Mouse (Mus musculus) megakaryocyte, embryonic 14.5 days (primary cell): ENCODE data around the gene Ptprz1.

Experiments used
- FLI1 ChIP-seq: IDR thresholded peaks from 2 replicates; pipeline ENCODE4 v1.6.1; 2012; ENCODE audit warnings: low read length, inconsistent platforms, mixed read lengths
- GATA1 ChIP-seq: IDR thresholded peaks from 3 replicates; pipeline ENCODE4 v1.6.1; 2012; ENCODE audit warnings: mixed read lengths, low read length, inconsistent platforms, borderline replicate concordance

GRCm38 (mm10) chr6:22944191-22944590, 68.9 kb downstream of the Ptprz1 start:
- TF ChIP-seq GATA1, result no peak
- TF ChIP-seq FLI1, result no peak
